Mouse (Mus musculus): ENCODE data around the gene Cyp3a11. TPM values are rescaled to one million over a fixed set of nuclear protein-coding genes. Genes with fewer than 3 reads are reported as not detected.
"Not testable (repeated sequence)": the region's sequence is repeated elsewhere in the genome, so short reads cannot be mapped to it uniquely, and the experiment has no call there.

Gene Cyp3a11
- not detected in 2 replicates for polyA plus RNA-seq (2014; fragmentation: Nextera tagmentation; extraction: Ambion mirVana)

GRCm38 (mm10) chr5:145879688-145880087, at the start of gene Cyp3a11:
Gene Cyp3a11 (minus strand): TSS chr5:145879964.
- no peak for DNase-seq (ENCODE audit: low spot score)
- H3K27ac ChIP-seq (ENCODE audit: low read depth, low read length): no peak within 1 kb of the TSS
- no peaks in the 10 kb centered on the region for H3K4me1 ChIP-seq (replicated peaks; ENCODE audit: control insufficient read depth, insufficient read depth, low read length)
- peaks cover 18% of the 10 kb centered on the region for H3K9me3 ChIP-seq (ENCODE audit: control insufficient read depth, low read length)
- no peak within 1 kb of the TSS for H3K4me2 ChIP-seq
- no peak for ATAC-seq (replicated peaks; ENCODE audit: low FRiP score)
- WGBS: 79% methylated on average over 3 of the region's 3 CpGs
- H3K27me3 ChIP-seq (replicated peaks; ENCODE audit: control insufficient read depth, insufficient read depth, low read length): no peaks in the 10 kb centered on the region
- no peaks in the 10 kb centered on the region for H3K36me3 ChIP-seq (ENCODE audit: control insufficient read depth, insufficient read depth, low read length)
- H3K4me3 ChIP-seq (ENCODE audit: low read depth, low read length): no peak within 1 kb of the TSS
- no peak within 1 kb of the TSS for H3K9ac ChIP-seq (ENCODE audit: low read depth, low read length)

GRCm38 (mm10) chr5:145912912-145913311, 33.1 kb upstream of the Cyp3a11 start:
- Histone ChIP-seq H3K36me3 (ENCODE audit: control insufficient read depth, insufficient read depth, low read length) (no peaks in the 10 kb centered on the region), H3K4me1 (replicated peaks; ENCODE audit: control insufficient read depth, insufficient read depth, low read length) (no peaks in the 10 kb centered on the region), H3K9me3 (ENCODE audit: control insufficient read depth, low read length) (peaks cover 12% of the 10 kb centered on the region), H3K27ac (ENCODE audit: low read depth, low read length) (no peak overlapping the region), H3K4me2 (no peak overlapping the region), H3K27me3 (replicated peaks; ENCODE audit: control insufficient read depth, insufficient read depth, low read length) (no peaks in the 10 kb centered on the region), H3K4me3 (ENCODE audit: low read depth, low read length) (no peak overlapping the region), H3K9ac (ENCODE audit: low read depth, low read length) (no peak overlapping the region)
- ATAC-seq (replicated peaks; ENCODE audit: low FRiP score) (no peak), DNase-seq (ENCODE audit: low spot score) (no peak)

DNA sequence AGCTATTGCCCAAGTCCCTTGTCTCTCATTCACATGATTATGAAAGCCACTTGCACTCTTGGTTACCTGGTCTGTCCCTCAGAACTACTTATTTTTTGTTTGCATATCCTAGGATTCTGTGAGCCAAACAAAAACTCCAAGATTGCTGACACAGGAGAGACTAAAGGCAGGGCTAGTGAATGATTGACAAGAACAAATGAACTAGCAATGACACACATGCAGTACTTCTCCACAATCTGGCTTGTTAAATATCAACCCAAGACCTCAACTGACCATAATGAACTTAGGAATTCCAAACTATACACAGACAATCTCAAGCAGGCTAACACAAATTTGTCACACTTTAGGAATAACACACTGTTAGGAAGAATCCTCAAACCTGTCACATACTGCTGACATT, 32.0 kb upstream of the Cyp3a11 start:
- no peak overlapping the region for H3K27ac ChIP-seq (ENCODE audit: low read depth, low read length)

GRCm38 (mm10) chr5:145906937-145907336, 27.2 kb upstream of the Cyp3a11 start:
- H3K4me3 ChIP-seq (ENCODE audit: low read depth, low read length); DNase-seq (ENCODE audit: low spot score); H3K4me1 ChIP-seq (replicated peaks; ENCODE audit: control insufficient read depth, insufficient read depth, low read length); ATAC-seq (replicated peaks; ENCODE audit: low FRiP score); H3K36me3 ChIP-seq (ENCODE audit: control insufficient read depth, insufficient read depth, low read length); H3K27me3 ChIP-seq (replicated peaks; ENCODE audit: control insufficient read depth, insufficient read depth, low read length); H3K4me2 ChIP-seq; H3K27ac ChIP-seq (ENCODE audit: low read depth, low read length); H3K9ac ChIP-seq (ENCODE audit: low read depth, low read length): not testable (repeated sequence)
- 83% methylated on average over 2 of the region's 2 CpGs for WGBS
- peaks cover 10% of the 10 kb centered on the region for H3K9me3 ChIP-seq (ENCODE audit: control insufficient read depth, low read length)

More for the DNA sequence above, 32.0 kb upstream of the Cyp3a11 start:
- Histone ChIP-seq H3K9ac (ENCODE audit: low read depth, low read length) (no peak overlapping the region), H3K4me2 (no peak overlapping the region), H3K4me1 (replicated peaks; ENCODE audit: control insufficient read depth, insufficient read depth, low read length) (no peaks in the 10 kb centered on the region), H3K36me3 (ENCODE audit: control insufficient read depth, insufficient read depth, low read length) (no peaks in the 10 kb centered on the region), H3K9me3 (ENCODE audit: control insufficient read depth, low read length) (peaks cover 10% of the 10 kb centered on the region), H3K4me3 (ENCODE audit: low read depth, low read length) (no peak overlapping the region), H3K27me3 (replicated peaks; ENCODE audit: control insufficient read depth, insufficient read depth, low read length) (no peaks in the 10 kb centered on the region)
- ATAC-seq (replicated peaks; ENCODE audit: low FRiP score) (no peak), DNase-seq (ENCODE audit: low spot score) (no peak)

DNA sequence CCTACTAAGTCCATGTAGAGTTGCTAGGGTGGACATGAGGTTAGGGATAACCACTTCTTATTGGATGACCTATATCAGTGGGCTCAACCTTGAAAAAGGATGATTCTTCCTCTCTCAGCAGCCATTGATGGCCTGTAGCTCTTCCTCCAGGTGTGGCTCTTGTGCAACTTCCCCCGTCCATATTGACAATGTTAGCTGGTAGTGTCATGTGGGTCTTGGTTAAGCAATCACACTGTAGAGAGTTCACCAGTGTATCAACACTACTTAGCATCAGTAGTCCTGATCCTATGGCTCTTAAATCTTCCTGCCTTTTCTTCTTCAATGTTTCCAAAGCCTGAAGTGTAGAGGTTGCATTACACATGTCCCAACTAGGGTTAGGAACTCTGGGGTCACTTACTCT, 24.8 kb upstream of the Cyp3a11 start:
- no peaks in the 10 kb centered on the region for H3K27me3 ChIP-seq (replicated peaks; ENCODE audit: control insufficient read depth, insufficient read depth, low read length)
- H3K4me2 ChIP-seq: no peak overlapping the region
- DNase-seq (ENCODE audit: low spot score) (no peak), ATAC-seq (replicated peaks; ENCODE audit: low FRiP score) (no peak)
- 90% methylated on average over 1 of the region's 1 CpGs for WGBS
- H3K36me3 ChIP-seq (ENCODE audit: control insufficient read depth, insufficient read depth, low read length): no peaks in the 10 kb centered on the region
- H3K9ac ChIP-seq (ENCODE audit: low read depth, low read length): no peak overlapping the region
- no peaks in the 10 kb centered on the region for H3K4me1 ChIP-seq (replicated peaks; ENCODE audit: control insufficient read depth, insufficient read depth, low read length)
- H3K9me3 ChIP-seq (ENCODE audit: control insufficient read depth, low read length): peaks cover 16% of the 10 kb centered on the region
- no peak overlapping the region for H3K27ac ChIP-seq (ENCODE audit: low read depth, low read length)
- H3K4me3 ChIP-seq (ENCODE audit: low read depth, low read length): no peak overlapping the region

- peaks cover 16% of the 10 kb centered on the region for H3K9me3 ChIP-seq (ENCODE audit: control insufficient read depth, low read length)
- 85% methylated on average over 1 of the region's 1 CpGs for WGBS
Measured at GRCm38 (mm10) chr5:145903349-145903748, 23.6 kb upstream of the Cyp3a11 start.

GRCm38 (mm10) chr5:145900436-145900990, 20.7 kb upstream of the Cyp3a11 start:
- H3K9me3 ChIP-seq (ENCODE audit: control insufficient read depth, low read length): peaks cover 14% of the 10 kb centered on the region; the same call in 1 of the 2 replicates
- no peak overlapping the region for H3K27ac ChIP-seq (ENCODE audit: low read depth, low read length)
- H3K36me3 ChIP-seq (ENCODE audit: control insufficient read depth, insufficient read depth, low read length): no peaks in the 10 kb centered on the region
- 43% methylated on average over 2 of the region's 2 CpGs for WGBS
- ATAC-seq (replicated peaks; ENCODE audit: low FRiP score) (no peak), DNase-seq (ENCODE audit: low spot score) (no peak)
- no peak overlapping the region for H3K9ac ChIP-seq (ENCODE audit: low read depth, low read length)
- H3K27me3 ChIP-seq (replicated peaks; ENCODE audit: control insufficient read depth, insufficient read depth, low read length): no peaks in the 10 kb centered on the region
- H3K4me3 ChIP-seq (ENCODE audit: low read depth, low read length): no peak overlapping the region
- no peaks in the 10 kb centered on the region for H3K4me1 ChIP-seq (replicated peaks; ENCODE audit: control insufficient read depth, insufficient read depth, low read length)
- no peak overlapping the region for H3K4me2 ChIP-seq

More at GRCm38 (mm10) chr5:145903349-145903748, 23.6 kb upstream of the Cyp3a11 start:
- Histone ChIP-seq H3K4me2 (no peak overlapping the region), H3K27ac (ENCODE audit: low read depth, low read length) (no peak overlapping the region), H3K4me1 (replicated peaks; ENCODE audit: control insufficient read depth, insufficient read depth, low read length) (no peaks in the 10 kb centered on the region), H3K27me3 (replicated peaks; ENCODE audit: control insufficient read depth, insufficient read depth, low read length) (no peaks in the 10 kb centered on the region), H3K36me3 (ENCODE audit: control insufficient read depth, insufficient read depth, low read length) (no peaks in the 10 kb centered on the region), H3K4me3 (ENCODE audit: low read depth, low read length) (no peak overlapping the region), H3K9ac (ENCODE audit: low read depth, low read length) (no peak overlapping the region)
- no peak for DNase-seq (ENCODE audit: low spot score)
- ATAC-seq (replicated peaks; ENCODE audit: low FRiP score): no peak

DNA sequence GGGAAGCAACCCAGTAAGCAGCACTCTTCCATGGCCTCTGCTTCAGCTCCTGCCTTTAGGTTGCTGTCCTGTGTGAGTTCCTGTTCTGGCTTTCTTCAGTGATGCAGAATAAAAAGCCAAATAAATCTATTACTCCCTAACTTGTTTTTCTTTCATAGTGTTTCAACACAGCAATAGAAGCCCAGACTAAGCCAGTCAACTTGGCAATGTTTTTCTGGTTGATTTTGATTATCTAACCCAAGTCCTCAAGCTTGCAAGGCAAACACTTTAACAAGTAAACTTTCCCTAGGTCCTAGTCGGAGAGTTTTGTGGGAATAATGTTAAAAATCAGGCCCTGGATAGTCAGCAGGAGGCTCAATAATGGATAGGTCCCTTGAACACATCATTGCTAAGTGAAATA, 17.5 kb upstream of the Cyp3a11 start:
- DNase-seq (ENCODE audit: low spot score): no peak
- Histone ChIP-seq H3K4me3 (ENCODE audit: low read depth, low read length) (no peak overlapping the region), H3K9me3 (ENCODE audit: control insufficient read depth, low read length) (peaks cover 6% of the 10 kb centered on the region; the same call in 1 of the 2 replicates), H3K4me2 (no peak overlapping the region), H3K4me1 (replicated peaks; ENCODE audit: control insufficient read depth, insufficient read depth, low read length) (no peaks in the 10 kb centered on the region), H3K36me3 (ENCODE audit: control insufficient read depth, insufficient read depth, low read length) (no peaks in the 10 kb centered on the region), H3K27ac (ENCODE audit: low read depth, low read length) (no peak overlapping the region), H3K9ac (ENCODE audit: low read depth, low read length) (no peak overlapping the region), H3K27me3 (replicated peaks; ENCODE audit: control insufficient read depth, insufficient read depth, low read length) (no peaks in the 10 kb centered on the region)
- 60% methylated on average over 1 of the region's 1 CpGs for WGBS
- ATAC-seq (replicated peaks; ENCODE audit: low FRiP score): no peak

DNA sequence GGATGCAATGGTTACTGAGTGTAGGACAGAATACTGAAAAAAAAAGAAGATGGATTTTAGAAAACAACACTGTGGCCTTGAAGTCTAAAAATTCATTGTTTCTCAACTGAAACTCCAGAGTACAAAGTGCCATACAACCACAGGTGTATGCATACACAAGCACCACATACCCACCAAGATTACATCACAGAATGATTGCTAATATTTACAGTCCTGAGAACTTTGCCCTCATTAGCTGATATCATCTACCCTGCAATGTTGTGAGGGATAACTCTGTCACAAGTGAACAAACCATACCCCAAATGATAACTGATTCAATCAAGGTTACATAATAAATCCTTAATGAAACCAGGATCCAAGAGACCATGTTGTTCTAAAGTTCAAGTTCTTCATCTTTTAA, 1.4 kb upstream of the Cyp3a11 start:
- ATAC-seq (replicated peaks; ENCODE audit: low FRiP score): no peak
- H3K9ac ChIP-seq (ENCODE audit: low read depth, low read length): no peak overlapping the region
- H3K9me3 ChIP-seq (ENCODE audit: control insufficient read depth, low read length): peaks cover 17% of the 10 kb centered on the region

More for the DNA sequence above, 1.4 kb upstream of the Cyp3a11 start:
- H3K4me2 ChIP-seq: no peak overlapping the region
- no peaks in the 10 kb centered on the region for H3K4me1 ChIP-seq (replicated peaks; ENCODE audit: control insufficient read depth, insufficient read depth, low read length)
- H3K4me3 ChIP-seq (ENCODE audit: low read depth, low read length): no peak overlapping the region
- DNase-seq (ENCODE audit: low spot score): no peak
- H3K27ac ChIP-seq (ENCODE audit: low read depth, low read length): no peak overlapping the region
- no peaks in the 10 kb centered on the region for H3K36me3 ChIP-seq (ENCODE audit: control insufficient read depth, insufficient read depth, low read length)
- H3K27me3 ChIP-seq (replicated peaks; ENCODE audit: control insufficient read depth, insufficient read depth, low read length): no peaks in the 10 kb centered on the region

Measured in liver, embryonic 11.5 days (tissue).